Mouse (Mus musculus): ENCODE results near the gene Tnfaip3.

DNA sequence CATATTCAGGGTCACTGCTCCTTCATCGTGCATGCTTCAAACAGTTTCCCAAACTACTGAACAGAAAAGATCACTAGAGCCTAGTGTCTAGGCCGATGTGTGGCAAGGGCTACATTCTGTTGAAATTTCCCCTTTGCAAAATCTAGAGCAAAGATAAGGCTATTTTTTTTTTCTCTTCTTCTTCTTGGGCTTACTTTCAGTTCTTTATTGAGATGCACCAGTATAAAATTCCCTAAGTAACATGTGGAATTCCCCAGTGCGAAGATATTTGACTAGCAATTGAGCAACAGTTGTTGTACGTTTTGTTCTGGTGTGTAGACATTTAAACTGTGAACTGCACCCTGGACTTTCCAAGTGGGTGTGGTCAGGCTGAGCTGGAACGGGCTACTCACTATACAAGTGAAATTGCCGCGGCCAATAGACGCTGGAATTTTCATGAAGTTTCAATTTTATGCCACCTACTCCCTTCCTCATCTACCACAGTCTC lies 6.2 kb downstream of the Tnfaip3 start:
- TF ChIP-seq POLR2A (IDR thresholded peaks at IDR 0.05; ENCODE audit: extremely low read depth, insufficient read depth, low read length) (no peak), CTCF (IDR thresholded peaks at IDR 0.05; ENCODE audit: extremely low read depth, insufficient read depth, low read length) (no peak)
